Mouse (Mus musculus) MEL (cell line): Measurements from ENCODE around the gene Il12rb1.

Experiments used
- BHLHE40 ChIP-seq: IDR thresholded peaks from 2 replicates; pipeline ENCODE4 v1.6.1; 2012; ENCODE audit warnings: low read depth, mild to moderate bottlenecking, inconsistent platforms, low read length, improper control_type of control experiment, borderline replicate concordance
- CHD2 ChIP-seq: IDR thresholded peaks from 2 replicates; pipeline ENCODE4 v1.6.1; 2011; ENCODE audit warnings: low read length, improper control_type of control experiment
- CTCF ChIP-seq, 3 experiments: IDR thresholded peaks in 2 of 3; conservative IDR thresholded peaks in 1 of 3; 2 replicates each; pipeline ENCODE4 v1.5.1; 2011 to 2012; ENCODE audit warnings: low read length in 3 of 3, low read depth in 2 of 3, mild to moderate bottlenecking in 2 of 3, improper control_type of control experiment in 1 of 3, inconsistent platforms in 1 of 3, mixed read lengths in 1 of 3, moderate library complexity in 1 of 3; ENCODE audit not compliant: control insufficient read depth in 1 of 3, insufficient read depth in 1 of 3, poor library complexity in 1 of 3, severe bottlenecking in 1 of 3
- E2F4 ChIP-seq: IDR thresholded peaks from 2 replicates; pipeline ENCODE4 v1.6.1; 2011; ENCODE audit warnings: low read depth, low read length, improper control_type of control experiment, borderline replicate concordance
- GABPA ChIP-seq: IDR thresholded peaks from 2 replicates; pipeline ENCODE4 v1.6.1; 2012; ENCODE audit warnings: low read depth, mild to moderate bottlenecking, inconsistent platforms, low read length, improper control_type of control experiment, moderate library complexity
- HCFC1 ChIP-seq: IDR thresholded peaks from 2 replicates; pipeline ENCODE4 v1.6.1; 2012; ENCODE audit warnings: low read depth, mild to moderate bottlenecking, inconsistent platforms, low read length, improper control_type of control experiment, moderate library complexity
- MAFK ChIP-seq: IDR thresholded peaks from 2 replicates; pipeline ENCODE4 v1.6.1; 2011; ENCODE audit warnings: low read depth, mild to moderate bottlenecking, low read length, improper control_type of control experiment, borderline replicate concordance
- MAX ChIP-seq: IDR thresholded peaks from 2 replicates; pipeline ENCODE4 v1.6.1; 2011; ENCODE audit warnings: low read length, improper control_type of control experiment
- NRF1 ChIP-seq: IDR thresholded peaks from 2 replicates; pipeline ENCODE4 v1.6.1; 2014; ENCODE audit warnings: low read depth, mild to moderate bottlenecking, inconsistent platforms, low read length, improper control_type of control experiment, moderate library complexity; ENCODE audit not compliant: poor library complexity, insufficient read depth, severe bottlenecking
- POLR2A ChIP-seq, 2 experiments: IDR thresholded peaks; 2 replicates each; pipeline ENCODE4 v1.6.1; 2011 to 2012; ENCODE audit warnings: low read length in 2 of 2, mild to moderate bottlenecking in 2 of 2, control low read depth in 1 of 2, improper control_type of control experiment in 1 of 2, low read depth in 1 of 2, moderate library complexity in 1 of 2; ENCODE audit not compliant: control insufficient read depth in 1 of 2, insufficient read depth in 1 of 2, poor library complexity in 1 of 2
- POLR2AphosphoS2 ChIP-seq: IDR thresholded peaks from 2 replicates; pipeline ENCODE4 v1.6.1; 2011; ENCODE audit warnings: low read length, improper control_type of control experiment
- TCF12 ChIP-seq: IDR thresholded peaks from 2 replicates; pipeline ENCODE4 v1.6.1; 2014; ENCODE audit warnings: low read depth, mild to moderate bottlenecking, inconsistent platforms, low read length, improper control_type of control experiment, moderate library complexity
- UBTF ChIP-seq: IDR thresholded peaks from 2 replicates; pipeline ENCODE4 v1.6.1; 2012; ENCODE audit warnings: low read depth, mild to moderate bottlenecking, inconsistent platforms, low read length, improper control_type of control experiment, moderate library complexity, borderline replicate concordance; ENCODE audit not compliant: insufficient read depth

GRCm38 (mm10) chr8:70820101-70820935, 12.1 kb downstream of the Il12rb1 start:
- TF ChIP-seq CTCF (IDR thresholded peaks at IDR 0.05 in 2 of 3, conservative IDR thresholded peaks at IDR 0.05 in 1 of 3; ENCODE audit: control insufficient read depth in 1 of 3, insufficient read depth in 1 of 3, low read depth in 2 of 3, low read length in 3 of 3, poor library complexity in 1 of 3, severe bottlenecking in 1 of 3) (no peak), TCF12 (no peak), HCFC1 (no peak), CHD2 (no peak), MAFK (no peak), POLR2A (IDR thresholded peaks at IDR 0.05; ENCODE audit: control insufficient read depth in 1 of 2, insufficient read depth in 1 of 2, low read depth in 1 of 2, low read length in 2 of 2, poor library complexity in 1 of 2) (no peak), E2F4 (no peak), BHLHE40 (no peak), POLR2AphosphoS2 (no peak), UBTF (no peak), MAX (no peak), NRF1 (no peak), GABPA (no peak)
